Mouse (Mus musculus) thymus, postnatal 0 days (tissue): ENCODE data around the gene Rmdn3. TPM values are rescaled to one million over a fixed set of nuclear protein-coding genes. Genes with fewer than 3 reads are reported as not detected.

Experiments used
- DNase-seq: peaks from one replicate; pipeline ENCODE4 v3.0.0-alpha.2; 2015; ENCODE audit warnings: low spot score
- polyA plus RNA-seq: library from polyadenylated mRNA; unstranded; fragments of >200 nt; fragmentation: Nextera tagmentation; extraction: Ambion mirVana; gene quantifications from 2 replicates; pipeline ENCODE4 v1.2.1, GENCODE M21; 2015

The Rmdn3 gene
- 32.9 and 33.5 TPM in 2 replicates for polyA plus RNA-seq

DNA sequence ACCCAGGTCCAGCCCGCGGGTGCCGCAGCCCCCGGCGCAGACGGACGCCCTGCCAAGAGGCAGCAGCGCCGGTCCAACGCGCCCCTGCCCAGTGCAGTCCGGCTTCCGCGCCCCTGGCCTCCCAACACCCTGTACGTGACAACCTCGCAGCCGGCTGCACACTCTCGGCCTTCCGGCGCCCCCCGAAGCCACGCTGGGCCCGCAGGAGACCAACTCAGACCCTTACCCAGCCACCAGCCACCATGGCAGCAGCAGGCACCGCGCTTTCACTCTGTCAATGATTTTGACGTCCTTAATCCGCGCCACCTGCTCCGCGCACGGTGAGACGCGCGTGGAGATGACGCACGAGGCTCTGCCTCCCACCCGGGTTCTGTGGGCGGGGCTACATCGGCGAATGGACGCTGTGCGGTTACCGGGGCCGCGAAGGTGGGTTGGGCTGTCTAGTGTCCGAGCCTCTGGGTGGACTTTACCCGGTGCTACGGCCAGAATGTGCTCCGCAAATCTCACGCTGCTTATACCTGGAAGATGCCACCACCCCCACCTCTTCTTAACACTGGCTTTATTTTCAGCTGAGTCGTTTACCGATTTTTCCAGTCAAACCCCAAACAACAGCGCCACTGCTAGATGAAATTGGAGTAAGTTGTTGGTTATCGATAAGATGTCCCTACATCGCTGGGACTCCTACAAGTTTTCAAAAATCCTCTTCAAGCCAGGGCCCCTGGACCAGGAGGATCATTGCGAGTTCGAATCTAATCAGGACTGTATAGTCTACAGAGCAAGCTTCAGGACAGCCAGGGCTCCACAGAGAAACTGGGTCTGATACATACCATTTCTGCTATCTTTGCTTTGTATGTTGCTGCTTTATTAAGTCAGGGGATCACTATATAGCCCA, at the start of gene Rmdn3:
Rmdn3 (minus strand) TSS at position 354 of the 892 bp plus-strand sequence.
- peak; percentile 95 for DNase-seq

DNA sequence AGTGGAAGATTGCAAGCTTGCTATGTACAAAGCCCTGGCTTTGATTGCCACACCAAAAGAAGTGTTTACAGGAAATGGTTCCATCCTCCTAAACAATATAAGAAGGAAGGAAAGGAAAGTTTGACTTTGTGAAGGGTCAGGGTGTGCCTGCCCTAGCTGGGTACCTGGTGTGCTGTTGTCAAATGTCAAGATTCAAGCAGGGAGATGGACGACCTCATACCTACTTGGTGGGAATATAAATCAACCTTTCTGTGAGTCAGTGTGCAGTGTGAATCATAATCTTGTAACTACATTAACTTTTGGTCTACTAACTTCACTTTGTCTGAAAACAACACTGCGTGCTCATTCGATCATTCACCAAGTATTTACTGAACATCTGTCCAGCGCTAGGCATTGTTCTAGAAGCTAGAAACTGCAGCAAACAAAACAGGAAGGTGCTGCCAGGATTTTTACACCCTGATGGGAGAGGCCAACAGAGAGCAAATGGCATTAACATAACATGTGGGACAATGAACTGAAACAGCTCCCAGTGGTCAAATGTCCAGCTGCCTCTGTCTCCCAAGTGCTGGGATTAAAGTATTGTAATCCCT, 47.1 kb upstream of the Rmdn3 start:
- DNase-seq, result no peak

DNA sequence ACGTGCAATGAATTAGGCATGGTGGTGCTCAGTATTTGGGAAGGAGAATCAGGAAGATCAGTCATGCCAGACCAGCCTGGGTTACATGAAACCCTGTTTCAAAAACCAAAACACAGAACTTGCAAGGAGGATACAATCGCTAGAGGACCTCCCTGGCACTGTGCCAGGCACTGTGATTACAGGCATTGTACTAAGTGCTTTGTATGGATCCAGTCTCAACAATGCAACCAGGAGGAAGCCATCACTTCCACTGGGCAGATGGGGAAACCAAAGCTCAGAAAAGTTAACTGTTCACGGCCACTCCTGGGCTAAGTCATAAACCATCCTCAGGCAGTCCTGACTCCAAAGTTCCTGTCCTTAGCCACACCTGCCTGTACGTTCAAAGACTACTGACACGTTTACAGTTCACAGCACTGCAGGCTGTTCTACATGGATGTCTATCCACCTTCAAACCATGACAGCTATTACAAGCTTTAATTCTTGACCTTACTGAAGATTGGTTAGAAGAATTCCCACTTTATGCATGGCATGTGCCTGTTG, 46.1 kb upstream of the Rmdn3 start:
- no peak for DNase-seq

DNA sequence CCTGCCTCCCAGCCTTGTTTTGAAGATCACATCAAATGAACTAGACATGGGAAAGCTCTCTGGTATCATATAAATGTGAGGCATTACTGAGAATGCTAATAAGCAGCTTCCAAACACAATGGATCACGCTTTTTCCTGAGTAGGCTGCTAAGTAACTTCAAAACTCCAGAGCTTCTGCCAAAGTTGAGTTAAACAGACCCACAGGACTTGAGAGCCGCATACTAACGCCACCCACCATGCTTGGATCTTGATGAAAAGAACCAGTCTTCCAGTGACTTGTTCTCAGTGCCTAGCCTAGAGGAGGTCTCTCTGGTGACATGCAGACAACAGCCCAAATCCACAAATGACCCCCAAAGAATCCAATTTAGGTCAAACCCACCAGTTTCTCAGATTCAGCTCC, 42.1 kb upstream of the Rmdn3 start:
- no peak for DNase-seq

DNA sequence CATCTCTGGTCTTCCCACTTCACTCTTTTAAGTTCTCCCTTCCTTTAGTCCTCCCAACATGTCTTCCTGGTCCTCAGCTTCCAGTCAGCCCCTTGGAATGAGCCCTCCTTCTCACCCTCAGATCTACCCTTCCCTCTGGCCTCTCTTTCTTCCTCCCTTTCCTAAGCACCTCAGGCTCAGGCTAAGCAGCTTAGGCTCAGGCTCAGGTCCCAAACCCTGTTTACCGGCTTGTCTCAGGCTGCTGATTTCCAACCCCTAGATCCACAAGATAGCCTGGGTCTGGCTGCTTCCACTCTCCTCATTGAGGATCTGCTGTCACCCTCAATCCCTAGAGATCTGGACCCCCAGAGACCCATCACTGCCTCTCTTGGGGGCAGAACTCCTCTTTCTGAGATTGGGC, 41.2 kb upstream of the Rmdn3 start:
- no peak for DNase-seq

DNA sequence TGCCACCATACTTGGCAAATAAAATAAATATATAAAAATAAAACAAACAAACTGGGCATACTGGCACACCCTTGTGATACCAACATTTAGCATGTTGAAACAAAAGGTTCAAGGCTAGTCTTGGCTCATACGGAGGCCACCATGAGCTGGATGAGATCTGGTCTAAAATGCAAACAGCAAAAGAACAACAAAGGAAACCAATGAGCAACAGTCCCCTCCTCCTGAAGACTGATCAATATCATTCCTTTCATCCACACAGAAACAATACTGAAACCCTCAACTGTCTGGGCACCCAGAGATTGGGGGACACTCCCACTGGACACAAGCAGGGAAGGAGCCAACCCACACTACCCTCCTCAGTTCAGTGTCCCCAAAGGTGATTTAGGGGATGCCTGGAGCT, 40.7 kb upstream of the Rmdn3 start:
- DNase-seq, result no peak

DNA sequence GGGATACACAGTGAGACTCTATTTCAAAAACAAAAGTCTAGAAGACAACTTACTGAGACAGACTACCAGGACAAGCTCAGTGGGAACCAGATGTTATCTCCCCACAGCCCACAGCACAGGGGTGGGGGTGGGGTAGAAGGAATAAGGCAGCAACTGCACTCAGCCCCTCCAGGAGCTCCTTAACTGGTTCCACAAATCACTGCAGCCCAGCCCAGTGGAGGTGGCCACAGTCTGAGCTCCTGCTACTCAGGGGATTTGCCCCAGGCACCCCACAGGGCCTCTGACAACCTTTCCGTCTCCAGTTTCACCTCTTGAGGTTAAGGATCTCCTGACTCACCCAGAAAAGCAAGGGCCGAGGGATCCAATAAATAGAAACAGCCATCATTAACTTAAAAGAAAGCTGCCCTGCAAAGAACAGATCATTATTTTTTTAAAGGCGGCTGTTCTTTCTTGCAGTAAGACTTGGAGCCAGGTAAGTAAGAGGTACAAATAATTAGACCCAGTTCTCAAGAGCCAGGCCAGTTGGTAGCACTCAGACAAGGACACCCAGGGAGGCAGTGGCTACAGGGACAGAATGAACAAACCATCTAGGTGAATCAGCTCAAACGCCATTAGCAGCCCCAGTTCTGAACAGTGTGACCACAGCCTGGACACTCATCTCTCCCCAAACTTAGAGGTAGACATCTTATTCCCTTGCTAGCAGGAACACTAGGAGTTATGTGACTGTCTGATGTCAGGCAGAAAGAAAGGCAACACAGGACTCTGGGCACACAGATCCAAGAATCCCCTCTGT, 39.7 kb upstream of the Rmdn3 start:
- DNase-seq, result peak; percentile 19

DNA sequence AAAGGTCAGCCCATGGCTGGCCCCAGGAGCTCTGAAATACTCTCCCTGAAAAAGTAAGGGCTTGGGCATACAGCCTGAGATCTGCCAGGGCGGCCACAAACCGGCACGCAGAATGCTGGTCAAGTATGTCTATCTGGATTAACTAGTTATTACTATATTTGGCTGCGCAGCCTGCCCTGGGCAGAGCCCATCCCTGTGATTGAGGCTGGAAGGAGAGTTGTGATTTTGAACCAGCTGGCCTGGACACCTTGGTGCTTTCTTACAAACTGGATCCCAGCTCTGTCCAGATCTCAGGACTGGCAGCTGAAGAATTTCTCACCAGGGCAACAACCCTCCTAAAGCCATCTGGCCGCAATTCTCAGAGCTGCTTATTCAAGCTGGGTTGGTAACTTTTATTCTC, 37.3 kb upstream of the Rmdn3 start:
- no peak for DNase-seq

DNA sequence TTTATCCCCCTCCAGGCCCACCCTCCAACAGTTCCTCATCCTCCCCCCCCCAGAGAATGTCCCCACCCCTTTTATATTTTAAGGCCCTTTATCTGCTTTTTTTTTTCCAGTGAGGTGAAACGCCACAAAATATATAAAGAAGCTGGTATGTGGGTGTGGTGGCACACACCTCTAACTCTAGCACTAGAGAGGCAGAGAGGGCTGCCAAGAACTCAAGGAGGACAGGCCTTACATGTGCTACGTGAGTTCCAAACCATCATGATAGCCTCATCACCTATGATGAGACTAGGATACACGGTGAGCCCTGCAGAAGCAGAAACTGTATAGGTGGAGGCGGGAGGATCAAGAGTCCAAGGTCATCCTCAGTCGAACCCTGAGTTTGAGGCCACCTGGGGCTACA, 34.1 kb upstream of the Rmdn3 start:
- DNase-seq, result no peak

DNA sequence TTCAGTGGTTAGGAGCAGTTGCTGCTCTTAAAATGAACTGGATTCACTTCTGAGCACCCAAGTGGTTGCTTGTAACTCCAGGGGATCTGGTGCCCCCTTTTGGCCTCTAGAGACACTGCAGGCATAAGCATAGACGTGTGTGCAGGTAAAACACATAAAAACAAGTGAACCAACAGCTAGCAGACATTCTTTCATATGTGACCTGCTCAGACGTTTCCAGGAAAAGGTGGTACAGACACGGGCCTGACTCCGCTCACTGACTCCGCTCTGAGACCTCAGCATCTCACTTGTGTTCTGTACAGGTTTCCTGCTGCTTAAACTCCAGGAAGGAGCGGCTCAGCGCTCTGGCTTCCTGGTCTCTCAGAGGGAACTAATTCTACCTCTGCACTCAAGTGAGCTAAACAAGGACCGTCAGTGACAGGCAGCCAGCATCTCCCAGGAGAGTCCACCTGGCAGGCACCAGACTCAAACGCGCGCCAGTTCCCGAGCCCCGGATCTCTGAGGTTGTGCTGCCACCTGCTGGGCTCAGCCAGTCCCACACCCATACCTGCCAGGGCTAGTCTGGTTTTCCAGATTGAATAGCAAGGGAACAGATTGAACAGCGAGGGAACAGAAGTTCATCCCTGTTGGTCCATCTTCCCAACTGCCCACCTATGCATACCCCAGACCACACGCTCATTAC, 32.3 kb upstream of the Rmdn3 start:
- DNase-seq, result peak; percentile 79

DNA sequence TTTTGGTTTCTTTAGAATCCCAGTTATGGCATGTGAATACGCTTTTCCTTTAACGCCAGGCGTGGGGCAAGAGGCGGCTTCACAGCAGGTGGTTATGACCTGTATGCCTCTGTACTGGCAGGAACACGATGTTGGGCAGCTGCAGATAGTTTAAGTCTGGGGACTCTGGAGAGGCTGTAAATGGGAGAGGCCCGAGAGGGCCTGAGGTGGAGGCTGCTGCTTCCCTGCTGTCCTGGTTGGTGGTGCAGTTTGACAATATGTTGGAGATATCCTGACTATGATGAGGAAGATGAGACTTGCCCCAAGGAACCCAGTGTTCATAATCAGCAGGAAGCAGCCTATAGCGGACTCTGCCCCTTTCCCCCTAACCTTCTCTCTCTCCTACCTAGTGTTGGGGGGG, 26.1 kb upstream of the Rmdn3 start:
- DNase-seq, result no peak

DNA sequence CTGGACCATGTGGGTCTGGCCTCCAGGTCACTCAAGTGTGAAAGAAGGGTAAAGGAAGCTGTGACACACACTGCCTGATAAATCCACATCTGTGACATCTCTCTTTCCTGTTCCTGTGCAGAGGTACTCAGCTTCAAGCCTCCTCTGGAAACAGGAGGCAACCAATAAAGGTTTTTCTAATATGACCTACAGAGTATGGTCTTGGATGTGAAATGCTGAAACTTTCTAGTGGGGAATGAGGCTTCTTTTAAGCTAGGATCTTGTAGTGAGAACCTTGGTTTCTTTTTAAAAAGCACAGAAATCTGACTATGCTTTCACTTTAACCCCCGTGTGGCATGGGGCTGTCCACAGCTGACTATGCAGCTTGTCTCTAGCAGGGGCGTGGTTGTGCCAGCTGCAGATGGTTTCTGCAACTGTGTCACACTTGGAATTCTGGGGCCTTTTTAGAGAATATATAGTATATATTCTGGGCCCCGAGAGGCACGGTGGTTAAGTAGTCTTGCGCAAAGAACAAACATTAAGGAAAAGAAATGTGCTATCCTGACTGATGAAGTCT, 20.6 kb upstream of the Rmdn3 start:
- DNase-seq, result no peak

DNA sequence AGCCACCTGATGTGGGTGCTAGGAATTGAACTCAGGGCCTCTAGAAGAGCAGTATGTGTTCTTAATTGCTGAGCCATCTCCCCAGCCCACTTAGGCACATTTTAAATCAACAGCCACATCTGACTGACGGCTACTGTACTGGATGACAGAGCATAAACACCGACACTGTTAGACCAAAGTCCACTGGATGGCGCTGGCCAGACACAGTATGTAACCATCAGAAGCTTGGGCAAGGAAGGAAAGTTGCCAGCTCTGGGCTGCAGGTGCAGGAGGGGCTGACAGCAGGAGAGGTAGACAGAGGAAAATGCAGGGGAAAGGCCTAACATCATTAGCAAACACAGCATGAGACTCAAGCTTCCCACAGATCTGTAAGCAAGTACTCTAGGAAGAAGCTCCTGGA, 19.9 kb upstream of the Rmdn3 start:
- DNase-seq, result no peak

DNA sequence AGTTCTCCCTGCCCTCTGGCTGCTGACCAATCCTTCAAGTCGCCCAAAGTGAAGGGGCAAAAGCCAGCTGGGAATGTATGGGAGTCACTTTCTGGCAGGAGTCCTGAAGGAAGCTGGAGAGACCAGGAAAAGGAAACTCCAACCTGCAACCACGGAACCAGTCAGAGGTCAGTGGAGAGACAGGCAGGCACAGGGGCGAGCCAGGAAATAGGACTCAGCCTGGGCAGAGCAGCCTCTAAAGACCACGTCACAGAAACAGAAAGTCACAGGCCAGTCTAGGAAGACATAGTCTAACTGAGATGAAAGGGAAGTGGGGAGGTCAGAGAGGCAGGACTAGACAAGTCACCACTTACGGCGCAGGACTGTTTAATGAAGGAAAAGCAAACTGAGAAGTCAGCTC, 18.8 kb upstream of the Rmdn3 start:
- no peak for DNase-seq

DNA sequence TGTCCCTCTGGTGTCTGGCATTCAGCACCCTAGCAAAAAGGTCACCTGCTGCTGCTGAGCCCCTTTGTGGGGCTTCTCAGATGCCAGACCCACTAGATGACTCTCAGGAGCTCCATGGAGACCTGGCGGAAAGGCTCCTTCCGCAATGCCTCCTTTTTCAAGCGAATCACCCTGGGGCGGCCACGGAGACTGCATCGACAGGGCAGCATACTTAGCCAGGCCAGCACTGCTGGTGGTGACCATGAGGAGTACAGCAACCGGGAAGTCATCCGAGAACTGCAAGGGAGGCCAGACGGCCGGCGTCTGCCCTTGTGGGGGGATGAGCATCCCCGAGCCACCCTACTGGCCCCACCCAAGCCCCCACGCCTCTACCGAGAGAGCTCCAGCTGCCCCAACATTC, 18.0 kb upstream of the Rmdn3 start:
- no peak for DNase-seq

DNA sequence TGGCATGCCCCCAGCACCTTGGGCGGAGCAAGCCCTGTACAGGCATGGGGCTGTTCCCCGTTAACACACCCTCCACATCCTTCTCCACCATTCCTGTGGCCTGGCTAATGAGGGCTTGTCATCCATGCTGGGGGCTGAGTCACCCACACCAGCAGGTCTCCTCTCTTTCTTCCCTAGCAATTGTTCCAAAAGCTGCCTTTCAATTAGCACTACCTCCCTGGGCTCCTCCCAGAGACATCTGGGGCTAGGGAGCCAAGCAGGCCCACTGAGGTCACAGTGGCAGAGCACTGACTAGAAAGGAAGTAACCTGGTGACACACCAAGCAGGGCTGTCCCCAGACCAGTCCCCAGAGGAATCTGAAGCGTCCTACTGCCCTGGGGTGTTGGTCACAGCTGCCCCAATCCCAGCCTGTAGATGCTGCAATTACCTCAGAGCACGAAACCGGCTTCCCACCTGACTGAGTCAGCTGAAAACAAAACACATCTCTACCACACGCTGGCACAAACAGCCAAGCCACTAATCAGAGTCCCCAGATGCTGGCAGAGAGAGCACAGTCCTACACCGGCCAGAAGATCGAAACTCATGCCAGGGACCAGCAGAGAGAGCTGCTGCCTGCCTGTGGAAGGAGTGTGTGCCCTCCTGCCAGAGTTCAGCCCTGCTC, 17.3 kb upstream of the Rmdn3 start, which contains the start of gene Gm14137:
Gm14137 (plus strand) TSS at position 519 of the 661 bp plus-strand sequence.
- no peak for DNase-seq

DNA sequence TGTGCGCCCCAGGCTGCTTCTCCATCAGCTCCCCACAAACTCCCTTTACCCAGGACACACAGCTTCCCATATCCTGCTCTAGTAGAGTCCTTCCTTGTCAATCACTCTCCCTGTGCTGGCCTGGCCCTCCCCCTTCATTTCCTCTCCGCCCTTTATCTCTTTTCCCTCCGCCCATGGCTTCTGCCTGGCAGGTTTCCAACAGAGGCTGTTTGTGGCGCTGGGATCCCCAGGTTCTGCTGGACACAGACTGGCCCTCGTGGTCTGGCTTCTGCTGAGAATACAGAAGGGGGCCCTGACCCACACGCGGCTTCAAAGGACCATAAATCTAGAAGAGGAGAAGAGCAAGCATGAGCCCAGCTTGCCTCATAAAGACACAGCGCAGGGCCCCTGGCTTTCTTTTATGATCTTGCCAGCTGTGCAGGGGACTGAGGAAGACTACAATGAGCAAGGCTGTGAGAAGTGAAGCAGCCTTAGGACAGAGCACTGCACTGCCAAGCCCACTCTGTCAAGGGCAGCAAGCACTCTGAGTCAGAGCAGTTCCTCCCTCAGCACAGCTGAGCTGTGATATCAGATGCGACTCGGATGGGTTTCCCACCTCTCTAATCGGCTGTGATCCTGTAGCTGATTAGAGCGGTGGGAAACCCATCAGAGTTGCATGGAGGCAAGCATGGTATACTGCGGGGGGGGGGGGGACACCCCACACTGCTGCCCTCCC, 16.2 kb upstream of the Rmdn3 start:
- DNase-seq, result no peak

DNA sequence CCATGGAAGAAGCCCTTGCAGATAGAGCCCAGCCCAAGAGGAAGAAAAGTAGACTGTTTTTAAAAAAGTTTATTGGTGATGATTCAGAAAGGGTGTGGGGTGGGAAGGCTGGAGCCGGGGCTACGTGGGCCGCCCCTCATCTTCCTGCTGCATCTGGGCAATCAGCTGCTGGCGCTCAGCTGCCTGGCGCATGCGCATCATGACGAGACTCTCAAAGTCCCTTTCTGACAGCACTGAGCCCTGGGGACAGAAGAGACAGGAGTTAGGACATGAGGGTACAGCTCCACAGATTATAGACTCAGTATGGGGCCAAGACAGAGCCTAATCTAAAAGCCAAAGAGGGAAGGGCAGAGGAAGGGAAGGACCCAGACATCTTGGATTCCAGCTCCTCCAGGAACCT, 15.6 kb upstream of the Rmdn3 start:
- no peak for DNase-seq

DNA sequence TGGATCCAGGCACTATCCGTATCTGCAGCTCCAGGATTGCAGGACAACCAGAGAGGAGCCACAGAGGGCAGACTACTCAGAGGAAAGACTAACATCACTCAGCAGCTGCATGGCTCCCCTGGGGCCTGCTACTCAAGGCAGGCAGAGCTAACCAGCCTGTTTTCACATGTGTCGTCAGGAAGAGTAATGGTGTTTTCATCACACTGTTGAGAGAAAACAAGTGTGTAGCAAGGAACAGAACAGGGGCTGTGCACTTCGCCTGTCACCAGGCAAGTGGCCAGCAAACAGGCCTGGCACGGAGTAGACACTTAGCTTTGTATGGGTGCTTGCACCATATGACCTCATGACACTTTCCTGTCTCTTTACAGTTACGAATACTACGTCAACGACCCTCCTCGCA, 14.7 kb upstream of the Rmdn3 start:
- no peak for DNase-seq

DNA sequence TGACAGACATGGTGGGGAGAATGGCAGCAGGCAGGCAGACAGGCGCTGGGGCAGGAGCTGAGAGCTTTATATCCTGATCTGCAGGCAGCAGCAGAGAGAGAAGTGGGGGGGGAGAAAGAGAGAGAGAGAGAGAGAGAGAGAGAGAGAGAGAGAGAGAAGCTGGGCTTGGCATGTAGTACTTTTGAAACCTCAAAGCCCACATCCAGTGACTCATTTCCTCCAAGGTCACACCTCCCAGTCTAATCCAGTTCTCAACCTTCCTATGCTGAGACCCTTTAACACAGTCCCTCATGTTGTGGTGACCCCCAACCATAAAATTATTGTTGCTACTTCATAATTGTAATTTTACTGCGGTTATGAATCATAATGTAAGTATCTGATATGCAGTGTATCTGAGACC, 13.4 kb upstream of the Rmdn3 start:
- DNase-seq, result no peak
